Mouse (Mus musculus): Measurements from ENCODE around the gene Cd209a. TPM values are rescaled to one million over a fixed set of nuclear protein-coding genes. Genes with fewer than 3 reads are reported as not detected.
A peak's percentile ranks its signal among the peaks of the same experiment; 100 is the strongest.
"Not testable (repeated sequence)": the region's sequence is repeated elsewhere in the genome, so short reads cannot be mapped to it uniquely, and the experiment has no call there.

Gene Cd209a
- 12.6 to 30.8 TPM (median 30.4 TPM) in 3 replicates for total RNA-seq (2017)

DNA sequence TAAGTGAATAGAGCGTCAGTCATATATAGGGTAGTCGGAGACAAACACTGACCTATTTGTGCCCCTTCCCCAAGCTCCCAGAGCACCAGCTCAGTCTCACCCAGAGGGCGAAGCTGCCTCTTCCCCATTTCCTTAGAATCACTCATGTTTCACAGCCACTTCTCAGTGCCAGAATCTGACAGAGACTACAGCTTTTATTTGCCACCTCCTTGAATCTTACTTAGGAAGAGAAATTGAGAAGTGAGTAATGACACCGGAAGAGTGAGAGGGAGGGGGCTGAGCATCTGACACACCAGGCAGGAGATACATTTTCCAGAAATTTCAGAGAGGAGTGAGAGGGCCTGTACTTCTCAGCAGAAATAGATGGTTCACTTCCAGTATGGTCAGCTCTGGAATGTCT is at the start of gene Cd209a:
Cd209a (minus strand) TSS at position 224 of the 400 bp plus-strand sequence.
- no peak for ATAC-seq (replicated peaks; ENCODE audit: insufficient number of reproducible peaks, low FRiP score, low TSS enrichment, poor library complexity, severe bottlenecking)

DNA sequence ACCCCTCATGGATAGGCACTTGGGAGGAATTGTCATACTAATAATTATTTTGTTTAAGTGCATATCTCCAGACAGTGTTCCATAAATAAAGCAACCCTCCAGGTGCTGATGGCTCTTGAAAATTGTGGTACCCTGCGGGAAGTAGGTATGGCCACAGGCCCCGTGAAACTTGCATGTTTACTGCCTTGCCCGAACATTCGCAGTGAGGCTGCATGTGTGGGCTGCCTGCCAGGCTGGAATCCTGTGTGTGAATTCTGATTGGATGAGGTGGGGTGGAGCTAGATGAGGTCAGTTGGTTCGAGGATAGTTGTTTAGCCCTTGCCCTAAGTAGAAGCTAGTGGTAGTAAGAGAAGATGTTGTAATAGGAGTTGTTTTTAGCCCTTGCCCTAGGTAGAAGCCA is 19.9 kb upstream of the Cd209a start:
- not testable (repeated sequence) for ATAC-seq (replicated peaks; ENCODE audit: insufficient number of reproducible peaks, low FRiP score, low TSS enrichment, poor library complexity, severe bottlenecking)

DNA sequence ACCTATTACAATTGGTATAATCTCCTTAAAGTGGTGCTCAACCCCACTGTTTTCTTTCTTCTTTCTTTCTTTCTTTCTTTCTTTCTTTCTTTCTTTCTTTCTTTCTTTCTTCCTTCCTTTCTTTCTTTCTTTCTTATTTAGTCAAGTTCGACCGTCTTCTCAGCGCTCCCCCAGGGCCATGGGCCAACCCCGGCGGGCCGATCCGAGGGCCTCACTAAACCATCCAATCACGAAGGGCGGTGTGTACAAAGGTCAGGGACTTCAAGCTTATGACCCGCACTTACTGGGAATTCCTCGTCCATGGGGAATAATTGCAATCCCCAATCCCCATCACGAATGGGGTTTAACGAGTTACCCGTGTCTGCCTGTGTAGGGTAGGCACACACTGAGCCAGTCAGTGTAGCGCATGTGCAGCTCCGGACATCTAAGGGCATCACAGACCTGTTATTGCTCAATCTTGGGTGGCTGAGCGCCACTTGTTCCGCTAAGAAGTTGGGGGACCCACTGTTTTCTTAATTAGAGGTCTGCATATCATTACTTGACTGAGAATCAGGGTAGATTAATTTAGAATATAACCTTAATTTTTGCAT is 5.6 kb upstream of the Cd209a start:
- peak; percentile 98 for ATAC-seq (replicated peaks; ENCODE audit: insufficient number of reproducible peaks, low FRiP score, low TSS enrichment, poor library complexity, severe bottlenecking)

GRCm38 (mm10) chr8:3736947-3737346 is 11.8 kb downstream of the Cd209a start:
- no peak for ATAC-seq (replicated peaks; ENCODE audit: insufficient number of reproducible peaks, low FRiP score, low TSS enrichment, poor library complexity, severe bottlenecking)

DNA sequence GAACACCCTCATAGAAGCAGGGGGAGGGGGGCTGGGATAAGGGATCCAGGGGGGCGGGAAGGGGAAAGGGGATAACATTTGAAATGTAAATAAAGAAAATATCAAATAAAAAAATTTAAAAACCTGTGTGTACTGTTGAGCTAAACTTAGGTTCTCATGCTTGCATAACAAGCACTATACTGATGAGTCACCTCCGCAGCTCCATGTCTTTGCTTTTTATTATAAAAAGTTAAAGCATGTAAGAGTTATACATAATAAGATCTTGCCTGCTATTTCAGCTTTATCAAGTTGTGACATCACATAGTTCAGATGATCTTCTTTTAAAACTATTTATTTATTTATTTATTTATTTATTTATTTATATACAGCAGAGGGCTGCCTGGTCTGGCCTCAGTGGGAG is 13.2 kb downstream of the Cd209a start:
- ATAC-seq (replicated peaks; ENCODE audit: insufficient number of reproducible peaks, low FRiP score, low TSS enrichment, poor library complexity, severe bottlenecking) = no peak

DNA sequence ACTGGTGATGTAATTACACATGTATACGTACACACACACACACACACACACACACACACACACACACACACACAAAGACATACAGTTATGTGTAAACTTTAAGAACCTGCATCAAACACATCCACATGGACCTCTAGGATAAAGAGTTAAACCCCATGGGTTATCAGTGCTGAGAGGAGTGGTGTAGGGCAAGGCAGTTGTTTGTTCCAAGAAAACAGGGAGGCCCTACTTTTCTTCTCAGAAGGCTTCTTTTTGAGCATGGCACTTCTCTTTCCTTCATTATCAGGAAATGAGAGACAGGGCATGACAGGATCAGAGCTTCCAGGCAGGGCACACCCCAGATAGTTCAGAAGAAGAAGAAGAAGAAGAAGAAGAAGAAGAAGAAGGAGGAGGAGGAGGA is 14.7 kb downstream of the Cd209a start:
- ATAC-seq (replicated peaks; ENCODE audit: insufficient number of reproducible peaks, low FRiP score, low TSS enrichment, poor library complexity, severe bottlenecking) = no peak

DNA sequence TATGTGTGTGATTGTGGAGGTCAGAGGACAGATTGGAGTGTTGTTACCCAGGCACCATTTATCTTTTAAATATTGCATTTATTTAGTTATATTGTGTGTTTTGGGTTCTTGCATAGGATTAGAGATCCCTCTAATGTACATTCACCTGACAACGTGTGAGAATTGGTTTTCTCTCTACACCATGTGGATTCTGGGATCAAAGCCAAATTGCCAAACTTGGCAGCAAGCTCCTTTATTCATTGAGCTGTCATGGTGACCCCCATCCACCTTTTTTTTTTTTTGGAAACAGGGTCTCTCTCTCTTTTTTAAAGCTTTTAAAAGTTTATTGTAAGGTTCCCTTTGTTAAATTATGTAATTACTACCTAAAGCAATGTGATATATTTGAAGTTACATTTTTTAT is 27.7 kb downstream of the Cd209a start:
- no peak for ATAC-seq (replicated peaks; ENCODE audit: insufficient number of reproducible peaks, low FRiP score, low TSS enrichment, poor library complexity, severe bottlenecking)

DNA sequence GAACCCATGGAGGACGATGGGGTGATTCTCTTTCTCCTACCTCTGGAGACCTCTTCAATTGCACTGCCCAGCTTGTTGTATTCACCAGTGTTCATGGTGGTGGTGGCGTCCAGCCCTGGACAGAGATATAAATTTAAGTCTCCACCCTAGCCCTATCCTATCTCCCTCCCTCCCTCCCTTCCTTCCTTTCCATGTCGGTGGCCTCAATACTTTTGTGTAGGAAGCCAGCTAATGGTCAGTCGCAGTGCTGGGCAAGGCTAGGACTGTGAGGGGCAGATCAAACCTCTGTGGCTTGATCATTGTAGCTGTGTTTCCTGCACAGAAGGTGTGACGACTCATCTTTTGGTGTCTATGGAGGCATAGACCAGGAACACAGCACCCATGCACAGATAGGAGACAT is 28.2 kb downstream of the Cd209a start, which contains the start of gene Clec4g:
Clec4g (minus strand) TSS at position 101 of the 400 bp plus-strand sequence.
- no peak for ATAC-seq (replicated peaks; ENCODE audit: insufficient number of reproducible peaks, low FRiP score, low TSS enrichment, poor library complexity, severe bottlenecking)

DNA sequence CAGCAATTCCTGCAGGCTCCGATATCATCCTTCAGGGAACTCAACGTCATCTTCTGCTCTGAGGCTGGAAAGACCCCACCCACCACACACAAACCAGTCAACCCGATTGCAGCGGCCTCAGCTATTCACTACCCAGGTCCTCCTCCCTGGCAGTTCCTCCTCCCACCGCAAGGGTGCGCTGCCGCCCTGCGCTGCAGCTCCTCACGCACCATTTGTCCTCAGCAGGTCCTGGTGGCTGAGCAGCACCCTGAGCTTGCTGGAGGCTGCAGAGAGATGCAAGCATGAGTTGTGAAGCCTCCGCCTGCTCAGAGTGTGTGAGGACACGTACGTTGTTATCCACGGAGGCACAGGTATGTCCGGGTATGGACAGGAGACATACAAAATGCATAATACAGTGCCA is 30.2 kb downstream of the Cd209a start:
- ATAC-seq (replicated peaks; ENCODE audit: insufficient number of reproducible peaks, low FRiP score, low TSS enrichment, poor library complexity, severe bottlenecking) = peak; percentile 93

DNA sequence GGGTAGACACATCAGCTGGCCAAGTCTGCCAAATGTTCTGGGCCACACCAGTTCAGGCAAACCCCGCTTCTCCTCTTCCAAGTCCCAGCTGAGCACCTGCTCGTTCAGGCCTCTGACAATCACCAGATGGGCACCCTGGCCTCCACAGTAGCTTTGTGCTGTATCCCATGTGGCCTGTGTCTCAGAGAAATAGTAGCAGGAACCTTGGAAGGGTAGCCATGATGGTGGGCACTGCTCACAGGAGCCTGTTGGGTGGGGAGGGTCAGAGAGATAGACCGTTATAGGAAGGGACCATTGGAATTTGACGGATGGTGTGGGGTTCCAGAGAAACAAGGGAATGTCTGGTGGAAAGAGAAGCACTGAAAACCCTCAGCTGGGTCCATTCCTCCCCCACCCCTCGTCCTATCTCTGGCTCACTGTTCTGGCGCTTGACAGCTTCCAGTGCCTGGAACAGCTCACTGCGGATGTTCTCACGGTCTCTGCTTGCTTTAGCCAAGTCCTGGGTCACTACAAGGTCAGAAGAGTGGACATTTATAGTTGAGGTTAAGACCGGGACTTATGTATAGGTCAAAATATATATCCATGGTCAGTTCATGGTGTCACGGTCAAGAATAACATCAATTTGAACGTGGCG is 31.3 kb downstream of the Cd209a start:
- ATAC-seq (replicated peaks; ENCODE audit: insufficient number of reproducible peaks, low FRiP score, low TSS enrichment, poor library complexity, severe bottlenecking) = no peak

DNA sequence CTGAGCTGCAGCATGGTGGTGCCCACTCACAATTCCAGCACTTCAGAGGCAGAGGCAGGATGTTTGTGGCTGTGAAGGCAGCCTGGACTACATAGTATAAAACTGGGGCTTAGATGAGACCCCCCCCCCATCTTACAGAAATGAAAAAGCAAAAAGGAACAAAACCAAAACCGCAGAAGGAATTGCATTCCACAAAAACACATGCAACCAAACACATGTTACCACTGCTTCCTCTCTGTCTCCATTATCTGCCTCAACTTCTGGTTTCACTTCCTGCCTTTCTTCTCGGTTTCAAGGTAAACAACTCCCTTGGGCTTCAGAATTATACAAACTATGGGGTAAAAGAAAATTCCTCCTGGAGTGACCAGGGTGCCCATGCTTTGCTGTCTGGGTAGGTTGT is 37.1 kb downstream of the Cd209a start:
- peak; percentile 75 for ATAC-seq (replicated peaks; ENCODE audit: insufficient number of reproducible peaks, low FRiP score, low TSS enrichment, poor library complexity, severe bottlenecking)

GRCm38 (mm10) chr8:3710312-3710711 is 38.5 kb downstream of the Cd209a start:
- no peak for ATAC-seq (replicated peaks; ENCODE audit: insufficient number of reproducible peaks, low FRiP score, low TSS enrichment, poor library complexity, severe bottlenecking)

GRCm38 (mm10) chr8:3707611-3708010 is 41.2 kb downstream of the Cd209a start:
- no peak for ATAC-seq (replicated peaks; ENCODE audit: insufficient number of reproducible peaks, low FRiP score, low TSS enrichment, poor library complexity, severe bottlenecking)

DNA sequence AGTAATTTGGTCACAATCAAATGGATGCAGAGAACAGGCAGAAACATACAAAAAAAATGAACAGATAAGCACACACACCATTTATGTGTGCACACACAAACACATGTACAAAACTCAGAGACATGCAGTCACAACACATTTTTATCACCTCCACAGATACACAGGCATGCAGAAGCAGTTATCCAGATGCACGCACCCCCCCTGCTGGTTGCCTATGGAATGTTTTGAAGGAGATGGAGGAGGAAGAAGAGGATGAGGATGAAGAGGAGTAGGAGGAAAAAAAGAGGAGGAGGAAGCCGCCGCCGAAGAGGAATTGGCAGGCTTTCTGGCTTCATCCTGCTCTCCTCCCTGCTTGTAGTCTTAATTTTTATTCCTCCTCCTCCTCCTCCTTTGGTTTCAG is 43.1 kb downstream of the Cd209a start:
- no peak for ATAC-seq (replicated peaks; ENCODE audit: insufficient number of reproducible peaks, low FRiP score, low TSS enrichment, poor library complexity, severe bottlenecking)

- ATAC-seq (replicated peaks; ENCODE audit: insufficient number of reproducible peaks, low FRiP score, low TSS enrichment, poor library complexity, severe bottlenecking) = no peak
Measured at GRCm38 (mm10) chr8:3701491-3701890, 47.3 kb downstream of the Cd209a start.

- no peak for ATAC-seq (replicated peaks; ENCODE audit: insufficient number of reproducible peaks, low FRiP score, low TSS enrichment, poor library complexity, severe bottlenecking)
Measured at GRCm38 (mm10) chr8:3694121-3694520, 54.7 kb downstream of the Cd209a start, which contains the start of gene Fcer2a. Gene Fcer2a, minus strand, starts transcription at chr8:3694175.

Other genes starting within 250 kb of the Cd209a start
- 46.3 to 51.3 TPM (median 48.3 TPM) in 3 replicates for gene Mcoln1, start 248.5 kb downstream of the Cd209a start, total RNA-seq (2017)
- 30.8 to 45.4 TPM (median 31.3 TPM) in 3 replicates for gene Pnpla6, start 233.6 kb downstream of the Cd209a start, total RNA-seq (2017)
- 2.3 TPM in 1 of 3 replicates, not detected in the others for gene C330021F23Rik, start 181.0 kb downstream of the Cd209a start, total RNA-seq (2017)
- gene Camsap3, start 161.7 kb downstream of the Cd209a start, total RNA-seq (2017) = not detected in 3 replicates
- 62.7 to 73.3 TPM (median 67.6 TPM) in 3 replicates for gene Xab2, start 127.7 kb downstream of the Cd209a start, total RNA-seq (2017)
- 127 to 142 TPM (median 131 TPM) in 3 replicates for gene Pet100, start 127.4 kb downstream of the Cd209a start, total RNA-seq (2017)
- gene Pcp2, start 123.4 kb downstream of the Cd209a start, total RNA-seq (2017) = 0.67 to 0.96 TPM in 2 of 3 replicates, not detected in the other
- 132 to 212 TPM (median 174 TPM) in 3 replicates for gene Stxbp2, start 118.0 kb downstream of the Cd209a start, total RNA-seq (2017)
- not detected in 3 replicates for gene Retn, start 93.2 kb downstream of the Cd209a start, total RNA-seq (2017)
- gene Mcemp1, start 83.2 kb downstream of the Cd209a start, total RNA-seq (2017) = 40.4 to 71.1 TPM (median 68.4 TPM) in 3 replicates
- 4.3 to 4.9 TPM in 2 of 3 replicates, not detected in the other for gene Fcor, start 76.6 kb downstream of the Cd209a start, total RNA-seq (2017)
- gene Trappc5, start 72.7 kb downstream of the Cd209a start, total RNA-seq (2017) = 24.4 to 30.4 TPM (median 24.6 TPM) in 3 replicates
- gene Fcer2a, start 54.8 kb downstream of the Cd209a start, total RNA-seq (2017) = 11.4 to 16.0 TPM (median 11.7 TPM) in 3 replicates
- gene Clec4g, start 28.3 kb downstream of the Cd209a start, total RNA-seq (2017) = 1.2 to 1.5 TPM in 2 of 3 replicates, not detected in the other
- 0.58 to 1.2 TPM in 2 of 3 replicates, not detected in the other for gene Cd209e, start 105.3 kb upstream of the Cd209a start, total RNA-seq (2017)
- gene Cd209d, start 129.6 kb upstream of the Cd209a start, total RNA-seq (2017) = 0.49 TPM in 1 of 3 replicates, not detected in the others
- gene Cd209b, start 177.9 kb upstream of the Cd209a start, total RNA-seq (2017) = not detected in 3 replicates
- 1.0 to 2.6 TPM in 2 of 3 replicates, not detected in the other for gene Cd209c, start 205.8 kb upstream of the Cd209a start, total RNA-seq (2017)